ENCODE assay signal across 23 mouse cellular contexts in the genomic region with DNA sequence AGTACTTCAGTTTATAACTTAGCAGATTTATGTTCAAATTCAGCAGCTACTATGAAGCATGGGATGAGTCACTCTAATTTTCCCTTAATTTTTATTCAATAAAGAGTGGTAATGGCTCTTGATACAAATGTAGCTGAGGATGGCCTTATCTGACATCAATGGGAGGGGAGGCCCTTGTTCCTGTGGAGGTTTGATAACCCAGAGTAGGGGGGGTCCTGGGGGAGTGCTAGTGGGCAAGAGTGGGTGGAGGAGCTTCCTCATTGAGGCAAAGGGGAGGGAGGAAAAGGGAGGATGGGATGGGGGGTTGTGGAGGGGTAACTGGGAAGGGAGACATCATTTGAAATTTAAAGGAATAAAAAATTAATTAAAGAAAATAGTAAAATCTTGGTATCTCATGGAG.
DNase-seq lines count a peak whose midpoint lies in the region; ATAC-seq and TF ChIP-seq lines count a peak whose summit lies in the region.
"Had no signal": no experiment of that assay in that cellular context is flagged by ENCODE, and none has a peak within 500 bp of the region (broad histone marks: within the 10 kb centered on the region; RNA-seq: fewer than 3 reads in every experiment).

No protein-coding gene starts in this region.

- peaks cover 16% of the 10 kb centered on the region for H3K4me1 ChIP-seq in forebrain, embryonic 14.5 days (ENCODE audit: control insufficient read depth, insufficient read depth, low read length)
- H3K4me1 ChIP-seq in forebrain, embryonic 10.5 days, result peaks cover 32% of the 10 kb centered on the region
- peaks cover 7% of the 10 kb centered on the region; the same call in 1 of the 2 replicates for H3K4me1 ChIP-seq in midbrain, embryonic 11.5 days (ENCODE audit: control insufficient read depth, insufficient read depth, low read length)
- H3K4me1 ChIP-seq in midbrain, postnatal 0 days (ENCODE audit: insufficient read depth, low read length), result no peaks in the 10 kb centered on the region
- H3K4me1 ChIP-seq in liver, embryonic 11.5 days (replicated peaks; ENCODE audit: control insufficient read depth, insufficient read depth, low read length), result peaks cover 6% of the 10 kb centered on the region; the same call in 1 of the 2 replicates
- no peaks in the 10 kb centered on the region for H3K4me1 ChIP-seq in liver, embryonic 16.5 days (ENCODE audit: control insufficient read depth, low read depth, low read length)
- H3K4me1 ChIP-seq: limb, embryonic 15.5 days; lung, embryonic 15.5 days had no signal

- no peak for DNase-seq in forebrain, embryonic 14.5 days (ENCODE audit: low spot score)
- DNase-seq in forebrain, embryonic 10.5 days (ENCODE audit: extremely low spot score, low spot score), result no peak
- no peak for DNase-seq in midbrain, embryonic 11.5 days (ENCODE audit: low spot score, missing footprints)
- no peak for DNase-seq in midbrain, postnatal 0 days (ENCODE audit: low spot score)
- DNase-seq in liver, embryonic 11.5 days (ENCODE audit: low spot score), result no peak
- no peak for DNase-seq in right cerebral cortex, postnatal 14 days
- DNase-seq: adrenal gland, postnatal 36 days; cerebellum, adult 2 months; cerebellum, postnatal 14 days; gastrocnemius, postnatal 14 days; heart, postnatal 14 days; layer of hippocampus, adult 9-11 months; thymus, adult 2 months; thymus, postnatal 36 days had no signal

- H3K4me3 ChIP-seq in forebrain, embryonic 14.5 days (ENCODE audit: low read depth, low read length), result no peak overlapping the region
- no peak overlapping the region for H3K4me3 ChIP-seq in forebrain, embryonic 10.5 days
- H3K4me3 ChIP-seq in midbrain, embryonic 11.5 days (ENCODE audit: low read depth, low read length), result no peak overlapping the region
- H3K4me3 ChIP-seq in midbrain, postnatal 0 days (ENCODE audit: low read depth, low read length), result no peak overlapping the region
- no peak overlapping the region for H3K4me3 ChIP-seq in liver, embryonic 11.5 days (ENCODE audit: low read depth, low read length)
- no peak overlapping the region for H3K4me3 ChIP-seq in liver, embryonic 16.5 days (ENCODE audit: low read depth, low read length)
- H3K4me3 ChIP-seq: erythroblast, embryonic 14.5 days; hindbrain, embryonic 10.5 days; limb, embryonic 10.5 days; limb, embryonic 15.5 days; lung, embryonic 15.5 days; neural tube, embryonic 13.5 days had no signal

- no peaks in the 10 kb centered on the region for H3K27me3 ChIP-seq in forebrain, embryonic 14.5 days (replicated peaks; ENCODE audit: control insufficient read depth, insufficient read depth, low read length)
- no peaks in the 10 kb centered on the region for H3K27me3 ChIP-seq in forebrain, embryonic 10.5 days (ENCODE audit: poor library complexity, severe bottlenecking)
- H3K27me3 ChIP-seq in midbrain, embryonic 11.5 days (ENCODE audit: control insufficient read depth, insufficient read depth, low read length), result no peaks in the 10 kb centered on the region
- H3K27me3 ChIP-seq in midbrain, postnatal 0 days (ENCODE audit: insufficient read depth, low read length), result no peaks in the 10 kb centered on the region
- H3K27me3 ChIP-seq in liver, embryonic 11.5 days (replicated peaks; ENCODE audit: control insufficient read depth, insufficient read depth, low read length), result no peaks in the 10 kb centered on the region
- no peaks in the 10 kb centered on the region for H3K27me3 ChIP-seq in liver, embryonic 16.5 days (ENCODE audit: control insufficient read depth, insufficient read depth, low read depth, low read length)
- H3K27me3 ChIP-seq: limb, embryonic 15.5 days; lung, embryonic 15.5 days; neural tube, embryonic 13.5 days had no signal

- H3K9me3 ChIP-seq in forebrain, embryonic 14.5 days (replicated peaks; ENCODE audit: control insufficient read depth, low read length), result no peaks in the 10 kb centered on the region
- H3K9me3 ChIP-seq in forebrain, embryonic 10.5 days, result no peaks in the 10 kb centered on the region
- no peaks in the 10 kb centered on the region for H3K9me3 ChIP-seq in midbrain, embryonic 11.5 days (ENCODE audit: control insufficient read depth, low read length)
- no peaks in the 10 kb centered on the region for H3K9me3 ChIP-seq in midbrain, postnatal 0 days (ENCODE audit: low read length)
- no peaks in the 10 kb centered on the region for H3K9me3 ChIP-seq in liver, embryonic 11.5 days (ENCODE audit: control insufficient read depth, low read length)
- H3K9me3 ChIP-seq in liver, embryonic 16.5 days (replicated peaks; ENCODE audit: control insufficient read depth, low read length), result no peaks in the 10 kb centered on the region
- H3K9me3 ChIP-seq: hindbrain, embryonic 10.5 days; limb, embryonic 10.5 days; limb, embryonic 15.5 days; lung, embryonic 15.5 days; neural tube, embryonic 13.5 days had no signal

- no peak overlapping the region for H3K9ac ChIP-seq in forebrain, embryonic 14.5 days (ENCODE audit: low read length)
- H3K9ac ChIP-seq in midbrain, embryonic 11.5 days (ENCODE audit: low read length), result no peak overlapping the region
- no peak overlapping the region for H3K9ac ChIP-seq in midbrain, postnatal 0 days (replicated peaks; ENCODE audit: low read length, poor library complexity, severe bottlenecking)
- no peak overlapping the region for H3K9ac ChIP-seq in liver, embryonic 11.5 days (ENCODE audit: low read depth, low read length)
- no peak overlapping the region for H3K9ac ChIP-seq in liver, embryonic 16.5 days (ENCODE audit: low read depth, low read length)
- H3K9ac ChIP-seq: limb, embryonic 15.5 days; lung, embryonic 15.5 days; neural tube, embryonic 13.5 days had no signal

- no peak overlapping the region for H3K27ac ChIP-seq in forebrain, embryonic 14.5 days (ENCODE audit: low read depth, low read length)
- no peak overlapping the region for H3K27ac ChIP-seq in forebrain, embryonic 10.5 days
- no peak overlapping the region for H3K27ac ChIP-seq in midbrain, embryonic 11.5 days (ENCODE audit: low read depth, low read length)
- no peak overlapping the region for H3K27ac ChIP-seq in midbrain, postnatal 0 days (ENCODE audit: low read depth, low read length)
- H3K27ac ChIP-seq in liver, embryonic 11.5 days (ENCODE audit: low read depth, low read length), result no peak overlapping the region
- no peak overlapping the region for H3K27ac ChIP-seq in liver, embryonic 16.5 days (ENCODE audit: low read length)
- H3K27ac ChIP-seq: hindbrain, embryonic 10.5 days; limb, embryonic 15.5 days; lung, embryonic 15.5 days; neural tube, embryonic 13.5 days had no signal

- H3K4me2 ChIP-seq in forebrain, embryonic 14.5 days (ENCODE audit: low read length), result no peak overlapping the region
- H3K4me2 ChIP-seq in midbrain, embryonic 11.5 days, result no peak overlapping the region
- H3K4me2 ChIP-seq in midbrain, postnatal 0 days (ENCODE audit: low read depth, low read length, poor library complexity, severe bottlenecking), result no peak overlapping the region
- no peak overlapping the region for H3K4me2 ChIP-seq in liver, embryonic 11.5 days
- H3K4me2 ChIP-seq in liver, embryonic 16.5 days (ENCODE audit: low read depth, low read length), result no peak overlapping the region
- H3K4me2 ChIP-seq: limb, embryonic 15.5 days; lung, embryonic 15.5 days; neural tube, embryonic 13.5 days had no signal

- H3K36me3 ChIP-seq in forebrain, embryonic 14.5 days (ENCODE audit: control insufficient read depth, insufficient read depth, low read length), result no peaks in the 10 kb centered on the region
- no peaks in the 10 kb centered on the region for H3K36me3 ChIP-seq in forebrain, embryonic 10.5 days (replicated peaks)
- H3K36me3 ChIP-seq in midbrain, embryonic 11.5 days (ENCODE audit: control insufficient read depth, insufficient read depth, low read length), result no peaks in the 10 kb centered on the region
- H3K36me3 ChIP-seq in midbrain, postnatal 0 days (ENCODE audit: insufficient read depth, low read length), result no peaks in the 10 kb centered on the region
- no peaks in the 10 kb centered on the region for H3K36me3 ChIP-seq in liver, embryonic 11.5 days (ENCODE audit: control insufficient read depth, insufficient read depth, low read length)
- no peaks in the 10 kb centered on the region for H3K36me3 ChIP-seq in liver, embryonic 16.5 days (ENCODE audit: control insufficient read depth, insufficient read depth)
- H3K36me3 ChIP-seq: hindbrain, embryonic 10.5 days; limb, embryonic 10.5 days; limb, embryonic 15.5 days; lung, embryonic 15.5 days; neural tube, embryonic 13.5 days had no signal

- ATAC-seq in forebrain, embryonic 14.5 days, result peak; percentile 22; the same call in 1 of the 2 replicates
- ATAC-seq in midbrain, embryonic 11.5 days (ENCODE audit: low FRiP score), result peak; percentile 41; the same call in 1 of the 2 replicates
- no peak for ATAC-seq in midbrain, postnatal 0 days (ENCODE audit: low FRiP score)
- peak; percentile 73 for ATAC-seq in liver, embryonic 11.5 days (replicated peaks; ENCODE audit: low FRiP score)
- ATAC-seq in liver, embryonic 16.5 days (ENCODE audit: low read depth), result peak; percentile 53
- ATAC-seq: CD4-positive, CD25-positive, alpha-beta regulatory T cell, adult 4 months; intestine, postnatal 0 days had no signal

- no peak for TF ChIP-seq CTCF in midbrain, postnatal 0 days (IDR thresholded peaks at IDR 0.05)
